Mouse (Mus musculus): Measurements from ENCODE around the gene Lrrc47. TPM values are rescaled to one million over a fixed set of nuclear protein-coding genes. Genes with fewer than 3 reads are reported as not detected.

Lrrc47 gene
- total RNA-seq (2021), result 10 to 100 TPM; 20.6 to 27.7 TPM
- long read RNA-seq, experiment 1, transcript Lrrc47-205 (7 exons, 3,468 nt), result major isoform, 16 of 41 reads
- long read RNA-seq, experiment 1, partial matches to known transcripts, result 7 of 41 reads
- long read RNA-seq, experiment 1, other reads (novel, unspliced or antisense), result 18 of 41 reads
- long read RNA-seq, experiment 2, transcript Lrrc47-205 (7 exons, 3,468 nt), result major isoform, 26 of 55 reads
- long read RNA-seq, experiment 2, partial matches to known transcripts, result 2 of 55 reads
- long read RNA-seq, experiment 2, other reads (novel, unspliced or antisense), result 27 of 55 reads

- peak; percentile 82 for DNase-seq
- intact Hi-C loops (cut with DNase I; ENCODE audit: low total_unique reads), result no loop called here
Measured at GRCm38 (mm10) chr4:154011646-154012089, at the start of gene Lrrc47. Gene Lrrc47 (plus strand): TSS chr4:154011731.

GRCm38 (mm10) chr4:153962631-153963030 is 48.9 kb upstream of the Lrrc47 start:
- no peak for DNase-seq
- intact Hi-C loops (cut with DNase I; ENCODE audit: low total_unique reads), result no loop called here

GRCm38 (mm10) chr4:153966651-153967050 is 44.9 kb upstream of the Lrrc47 start:
- intact Hi-C loops (cut with DNase I; ENCODE audit: low total_unique reads), result no loop called here
- no peak for DNase-seq

DNA sequence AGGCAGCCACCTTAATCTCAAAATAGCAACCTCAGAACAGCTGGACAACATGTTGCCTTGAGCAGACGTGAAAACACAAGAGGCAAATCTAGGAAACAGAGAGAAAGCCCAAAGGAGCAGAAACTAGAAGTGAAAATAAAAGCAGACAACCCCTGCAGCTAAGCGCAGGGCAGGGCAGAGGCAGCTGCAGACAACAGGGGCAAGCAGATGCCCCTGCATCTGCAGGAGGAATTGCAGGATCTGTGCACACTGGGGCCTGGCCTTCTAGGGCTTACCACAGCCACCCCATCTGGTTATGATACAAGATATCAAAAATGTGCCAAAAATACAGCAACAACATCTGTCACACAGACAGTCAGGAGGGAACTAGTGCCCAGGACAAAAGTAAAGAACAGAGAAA is 44.0 kb upstream of the Lrrc47 start:
- intact Hi-C loops (cut with DNase I; ENCODE audit: low total_unique reads), result no loop called here
- no peak for DNase-seq

DNA sequence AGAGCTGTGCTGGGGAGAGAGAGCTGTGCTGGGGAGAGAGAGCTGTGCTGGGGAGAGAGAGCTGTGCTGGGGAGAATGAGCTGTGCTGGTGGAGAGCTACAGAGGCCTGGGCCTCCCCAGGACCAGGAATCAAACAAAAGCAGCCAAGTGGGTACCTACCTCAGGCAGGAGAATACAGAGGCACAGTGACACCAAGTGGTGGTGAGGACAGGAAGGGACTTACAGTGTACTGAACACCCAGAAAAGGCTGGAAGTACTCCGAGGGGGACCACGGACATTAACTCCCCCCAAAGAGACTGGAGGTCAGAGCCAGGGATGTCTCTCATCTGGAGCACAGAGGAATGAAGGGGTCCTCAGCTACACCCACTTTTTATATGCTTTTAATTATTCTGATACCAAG is 43.5 kb upstream of the Lrrc47 start:
- intact Hi-C loops (cut with DNase I; ENCODE audit: low total_unique reads), result no loop called here
- DNase-seq, result no peak

DNA sequence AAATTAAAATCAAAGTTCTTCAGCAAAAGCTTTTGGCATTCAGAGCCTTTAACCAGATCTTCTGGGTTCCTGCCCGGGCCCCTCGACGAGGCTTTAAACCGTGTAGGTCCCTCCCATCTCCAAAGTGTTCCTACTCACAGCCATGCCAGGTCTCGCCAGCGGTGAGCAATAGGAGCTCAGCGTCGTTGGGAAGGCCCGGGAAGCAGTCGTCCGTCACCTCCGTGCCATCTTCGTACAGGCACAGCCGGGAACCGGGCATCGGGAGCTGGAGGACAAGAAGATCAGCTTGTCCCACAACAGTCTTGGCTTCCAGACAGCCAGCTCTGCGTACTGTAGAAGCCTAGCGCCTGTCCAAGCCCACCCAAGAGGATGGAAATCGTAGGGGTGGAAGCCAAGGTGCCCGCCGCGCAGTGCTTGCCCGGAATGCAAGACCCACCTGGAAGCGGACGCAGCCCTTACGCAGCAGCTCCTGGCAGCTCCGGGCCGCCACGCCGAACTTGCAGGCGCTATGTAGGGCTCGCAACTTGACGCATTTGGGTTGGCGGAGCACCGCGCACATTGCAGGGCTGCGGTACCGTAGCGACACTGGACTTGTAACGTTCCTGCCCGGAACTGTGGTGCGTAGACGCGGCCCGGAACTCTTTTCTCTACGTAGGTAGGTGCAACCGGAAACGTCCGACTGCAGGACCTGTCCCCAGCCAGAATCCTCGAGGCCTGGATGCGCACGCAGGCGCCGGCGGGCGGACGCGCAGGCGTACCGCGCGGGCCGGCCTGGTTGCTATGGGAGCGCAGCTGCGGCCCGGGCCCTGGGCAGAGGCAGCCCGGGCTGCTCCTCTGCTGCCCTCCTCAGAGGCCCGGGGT is 36.9 kb upstream of the Lrrc47 start, which contains the start of the genes Dffb and Cep104:
TSS of gene Dffb (minus strand) at position 696 of the 861 bp plus-strand sequence.
TSS of gene Cep104 (plus strand) at position 764 of the 861 bp plus-strand sequence.
- peak; percentile 95 for DNase-seq
- intact Hi-C loops (cut with DNase I; ENCODE audit: low total_unique reads), result no loop called here

GRCm38 (mm10) chr4:153975292-153975662 is 36.3 kb upstream of the Lrrc47 start:
- no peak for DNase-seq
- intact Hi-C loops (cut with DNase I; ENCODE audit: low total_unique reads), result no loop called here

- DNase-seq, result no peak
- intact Hi-C loops (cut with DNase I; ENCODE audit: low total_unique reads), result no loop called here
Measured at GRCm38 (mm10) chr4:153975768-153976167, 35.8 kb upstream of the Lrrc47 start.

- intact Hi-C loops (cut with DNase I; ENCODE audit: low total_unique reads), result no loop called here
- no peak for DNase-seq
Measured at GRCm38 (mm10) chr4:153979243-153979642, 32.3 kb upstream of the Lrrc47 start.

- intact Hi-C loops (cut with DNase I; ENCODE audit: low total_unique reads), result no loop called here
- DNase-seq, result no peak
Measured at GRCm38 (mm10) chr4:153980470-153980869, 31.1 kb upstream of the Lrrc47 start.

- no peak for DNase-seq
- intact Hi-C loops (cut with DNase I; ENCODE audit: low total_unique reads), result no loop called here
Measured at GRCm38 (mm10) chr4:153992715-153993114, 18.8 kb upstream of the Lrrc47 start.

GRCm38 (mm10) chr4:153993505-153993904 is 18.0 kb upstream of the Lrrc47 start:
- no peak for DNase-seq
- intact Hi-C loops (cut with DNase I; ENCODE audit: low total_unique reads), result no loop called here

DNA sequence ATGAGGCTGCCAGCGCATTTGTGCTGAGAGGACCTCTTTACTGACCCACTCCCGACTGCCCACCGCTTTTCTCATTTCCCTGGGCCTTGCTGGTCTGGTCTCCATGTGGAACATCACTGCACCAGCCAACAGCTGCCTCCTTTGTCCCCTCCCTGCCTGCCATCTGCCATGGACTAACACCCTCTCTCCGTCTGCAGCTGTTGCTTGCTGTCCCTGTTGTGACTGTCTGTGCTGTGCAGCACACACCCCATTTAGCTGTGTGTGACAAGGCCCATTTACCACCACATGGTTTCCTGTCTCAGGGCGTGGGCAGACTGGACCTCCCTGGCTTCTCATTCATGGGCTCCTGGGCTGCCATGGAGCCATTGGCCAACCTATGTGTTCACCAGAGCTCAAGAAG is 6.0 kb upstream of the Lrrc47 start:
- intact Hi-C loops (cut with DNase I; ENCODE audit: low total_unique reads), result no loop called here
- DNase-seq, result no peak

DNA sequence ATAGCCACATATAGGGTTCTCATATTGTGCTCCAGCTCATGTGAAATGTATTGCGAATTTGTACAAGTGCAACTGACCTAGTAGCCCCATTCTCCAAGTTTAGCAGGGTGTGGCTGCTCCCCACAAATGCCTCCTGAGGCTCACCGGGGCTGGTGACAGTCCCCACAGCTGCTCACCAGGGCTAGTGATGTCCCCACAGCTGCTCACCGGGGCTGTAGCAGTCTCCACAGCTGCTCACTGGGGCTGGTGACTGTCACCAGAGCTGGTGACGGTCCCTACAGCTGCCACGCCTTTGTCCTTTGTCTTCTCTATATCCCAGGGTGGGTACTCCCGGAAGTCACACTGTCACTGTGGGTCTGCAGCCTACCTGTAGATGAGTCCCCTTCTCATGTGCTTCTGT is 5.3 kb upstream of the Lrrc47 start:
- intact Hi-C loops (cut with DNase I; ENCODE audit: low total_unique reads), result no loop called here
- no peak for DNase-seq

- intact Hi-C loops (cut with DNase I; ENCODE audit: low total_unique reads), result no loop called here
- no peak for DNase-seq
Measured at GRCm38 (mm10) chr4:154007759-154008158, 3.8 kb upstream of the Lrrc47 start.

- no peak for DNase-seq
- intact Hi-C loops (cut with DNase I; ENCODE audit: low total_unique reads), result no loop called here
Measured at GRCm38 (mm10) chr4:154010907-154011645, 455 bp upstream of the Lrrc47 start.

- no peak for DNase-seq
- intact Hi-C loops (cut with DNase I; ENCODE audit: low total_unique reads), result no loop called here
Measured at GRCm38 (mm10) chr4:154012132-154012882, 776 bp downstream of the Lrrc47 start.

DNA sequence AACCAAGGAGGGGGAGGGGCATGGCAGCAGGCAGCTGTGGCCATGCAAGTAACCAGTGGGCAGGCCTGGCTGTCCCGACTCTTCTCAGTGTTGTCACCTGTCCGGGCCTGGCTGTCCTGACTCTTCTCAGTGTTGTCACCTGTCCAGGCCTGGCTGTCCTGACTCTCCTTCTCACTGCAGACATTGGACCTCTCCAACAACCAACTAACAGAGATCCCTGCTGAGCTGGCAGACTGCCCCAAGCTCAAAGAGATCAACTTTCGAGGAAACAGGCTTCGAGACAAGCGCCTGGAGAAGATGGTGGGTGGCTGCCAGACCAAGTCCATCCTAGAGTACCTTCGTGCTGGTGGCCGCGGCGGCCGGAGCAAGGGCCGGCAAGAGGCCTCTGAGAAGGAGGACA is 3.9 kb downstream of the Lrrc47 start:
- intact Hi-C loops (cut with DNase I; ENCODE audit: low total_unique reads), result no loop called here
- DNase-seq, result peak; percentile 53

GRCm38 (mm10) chr4:154019571-154019970 is 8.0 kb downstream of the Lrrc47 start:
- DNase-seq, result peak; percentile 45

More at GRCm38 (mm10) chr4:154019571-154019970, 8.0 kb downstream of the Lrrc47 start:
- intact Hi-C loops (cut with DNase I; ENCODE audit: low total_unique reads), result no loop called here

Data from gastrocnemius, postnatal 14 days (tissue).